Mouse (Mus musculus) kidney, adult 2 months (tissue): ENCODE measurements around the gene Ccdc92b.

ENCODE experiments used
- CTCF ChIP-seq: fragments of 200-500 bp; conservative IDR thresholded peaks from 2 replicates; pipeline ENCODE4 v1.5.1; 2011; ENCODE audit warnings: low read depth, mild to moderate bottlenecking, control low read depth, low read length, moderate library complexity, mixed read lengths; ENCODE audit not compliant: insufficient read depth, insufficient read length
- POLR2A ChIP-seq: fragments of 200-500 bp; IDR thresholded peaks from one replicate; pipeline ENCODE4 v1.6.1; 2011; ENCODE audit warnings: low read depth, low read length, control low read depth

DNA sequence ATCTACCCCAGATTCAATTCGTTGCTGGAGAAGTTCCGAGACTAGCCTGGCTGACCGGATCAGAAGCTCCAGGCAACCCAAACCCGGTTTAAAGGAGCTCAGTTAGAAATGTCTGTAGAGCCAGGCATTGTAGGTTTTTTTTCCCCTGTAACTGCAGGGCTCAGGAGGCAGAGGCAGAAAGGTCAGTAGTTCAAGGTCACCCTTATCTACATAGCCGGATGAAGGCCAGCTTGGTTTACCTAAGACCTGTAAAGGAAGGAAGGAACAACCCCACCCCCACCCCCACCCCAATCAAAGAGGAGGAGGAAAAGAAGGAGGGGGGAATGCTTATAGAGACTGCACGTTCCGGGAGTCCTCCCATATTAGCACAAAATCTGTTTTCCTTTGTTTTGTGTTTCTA, 8.0 kb upstream of the Ccdc92b start:
- no peak for TF ChIP-seq CTCF
- TF ChIP-seq POLR2A = no peak
